Mouse (Mus musculus) spleen, adult 2 months (tissue): ENCODE measurements around the gene Lpcat2.

Source experiments
- CTCF ChIP-seq: fragments of 200-500 bp; IDR thresholded peaks from 2 replicates; pipeline ENCODE4 v1.5.1; 2011; ENCODE audit warnings: mild to moderate bottlenecking, inconsistent platforms; ENCODE audit not compliant: insufficient read depth, insufficient read length, insufficient replicate concordance; ENCODE audit errors: extremely low read depth
- POLR2A ChIP-seq: fragments of 200-500 bp; IDR thresholded peaks from 2 replicates; pipeline ENCODE4 v1.6.1; 2011; ENCODE audit warnings: low read depth, low read length, inconsistent platforms

GRCm38 (mm10) chr8:92828251-92828743 lies 26.8 kb upstream of the Lpcat2 start:
- TF ChIP-seq CTCF (no peak), POLR2A (no peak)
